Mouse (Mus musculus) kidney, postnatal 25 days (tissue): ENCODE results near the gene Dpm2.

Experiments used
- DNase-seq, 2 experiments: peaks; one replicate each; pipeline ENCODE4 v3.0.0; 2021; ENCODE audit warnings: mixed read lengths in 2 of 2

Gene Dpm2

DNA sequence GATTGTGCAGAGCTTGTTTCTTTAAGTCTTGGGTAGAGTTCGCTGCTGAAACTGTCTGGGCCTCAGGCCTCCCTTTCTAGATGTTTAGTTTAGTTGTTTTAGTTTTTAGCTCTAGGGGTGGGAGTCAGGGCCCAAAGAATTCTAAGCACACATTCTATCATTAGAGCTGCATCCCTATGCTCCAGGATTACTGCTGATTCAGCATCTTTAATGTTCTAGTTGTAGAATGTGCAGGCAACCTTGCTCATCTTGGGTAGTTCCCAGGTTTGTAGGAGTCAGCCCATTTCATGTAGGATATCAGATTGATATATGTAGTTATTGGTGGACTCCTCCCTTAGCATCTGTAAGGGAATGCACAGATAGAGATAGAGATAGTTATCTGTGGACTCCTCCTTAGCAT, 46.5 kb downstream of the Dpm2 start:
- no peak for DNase-seq

DNA sequence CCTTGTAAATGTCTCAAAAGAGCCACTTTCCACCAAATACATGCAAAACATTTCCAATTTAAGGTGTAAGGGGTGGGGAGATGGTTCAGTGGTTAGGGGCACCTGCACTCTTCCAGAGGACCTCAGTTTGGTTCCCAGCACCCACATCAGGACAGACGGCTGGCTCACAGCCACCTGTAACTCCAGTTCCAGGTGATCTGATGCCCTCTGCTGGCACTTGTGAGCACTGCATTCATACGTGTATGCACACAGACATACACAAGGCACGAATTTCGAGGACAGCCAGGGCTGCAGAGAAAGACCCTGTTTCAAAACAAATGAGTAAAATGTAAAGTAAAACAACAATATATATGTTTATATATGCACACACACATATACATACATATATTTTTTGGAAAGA, 46.9 kb downstream of the Dpm2 start:
- no peak for DNase-seq

DNA sequence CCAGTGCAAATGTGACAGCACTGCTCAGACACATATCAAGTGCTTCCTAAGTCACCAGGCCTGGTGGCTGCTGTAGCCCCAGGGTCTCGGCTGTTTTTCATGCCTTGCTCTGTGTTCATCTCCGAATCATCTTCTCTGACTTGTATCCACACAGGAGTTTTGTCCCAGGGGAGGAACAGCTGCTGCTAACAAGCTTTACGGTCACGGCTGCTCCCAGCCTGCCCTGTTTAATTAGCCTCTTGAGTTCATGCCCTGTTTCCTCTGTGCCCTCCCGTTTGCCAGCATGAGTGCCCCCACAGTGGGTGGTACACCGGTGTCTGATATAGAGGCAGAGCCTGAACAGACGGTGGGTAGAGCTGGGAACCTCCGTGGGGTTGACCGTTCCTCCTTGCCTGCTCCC, 47.4 kb downstream of the Dpm2 start:
- no peak for DNase-seq

GRCm38 (mm10) chr2:32620682-32621516, 50.2 kb downstream of the Dpm2 start:
- peak; percentile 84 to 90 for DNase-seq

- DNase-seq: no peak
Measured at GRCm38 (mm10) chr2:32621517-32621859, 50.8 kb downstream of the Dpm2 start, which contains the start of gene Ak1. TSS of gene Ak1 (plus strand) at chr2:32621758.
